Mouse (Mus musculus) cerebellum, adult 8-10 months (tissue): Measurements from ENCODE around the gene Atpif1.
"Not testable (repeated sequence)": the region's sequence is repeated elsewhere in the genome, so short reads cannot be mapped to it uniquely, and the experiment has no call there.

ENCODE experiments used
- DNase-seq: peaks from one replicate; pipeline ENCODE4 v3.0.0; 2022

Gene Atpif1

DNA sequence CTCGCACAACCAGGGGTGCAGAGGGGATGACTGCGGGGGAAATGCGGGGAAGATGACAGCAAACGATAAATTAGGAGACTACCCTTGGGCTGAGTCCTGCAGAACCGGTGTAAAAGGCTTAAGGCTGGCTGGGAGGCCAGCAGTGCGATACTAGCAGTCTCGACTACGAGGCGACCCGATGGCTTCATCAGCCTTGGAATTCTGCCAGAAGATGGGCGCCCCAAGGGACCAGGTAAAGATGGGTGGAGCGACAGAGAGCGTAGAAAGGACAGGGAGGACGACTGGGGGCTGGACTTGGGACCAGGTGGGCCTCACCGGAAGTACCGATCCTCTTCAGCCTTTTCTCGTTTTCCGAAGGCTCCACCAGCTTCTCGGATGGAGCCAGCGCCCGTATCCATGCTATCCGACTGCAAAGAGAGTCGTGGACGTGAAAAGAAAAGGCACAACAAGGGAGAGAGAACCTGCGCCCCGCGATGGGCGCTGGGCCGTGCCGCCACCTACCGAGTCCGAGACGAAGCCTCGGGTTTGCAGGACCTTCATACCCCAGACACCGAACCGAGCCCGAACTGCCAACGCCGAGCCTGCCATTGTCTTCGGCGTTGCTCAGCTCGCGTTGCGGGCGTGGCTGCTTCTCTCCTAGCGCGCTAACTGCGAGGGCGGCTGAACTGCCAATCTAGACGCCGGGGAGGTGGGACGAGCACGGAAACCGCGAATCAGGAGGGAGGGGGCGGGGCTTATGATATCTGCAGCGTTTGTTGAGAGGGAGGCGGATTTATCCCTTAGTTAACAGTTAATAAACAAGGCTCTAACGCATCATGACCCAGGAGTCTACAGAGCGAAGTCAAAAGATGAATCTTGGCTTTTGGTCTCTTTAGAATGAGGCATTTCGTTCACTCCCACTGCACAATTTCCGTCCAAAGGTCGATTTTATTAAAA is at the start of gene Atpif1:
Gene Atpif1, minus strand, starts transcription at position 679 of the 936 bp plus-strand sequence.
- peak; percentile 87 for DNase-seq

DNA sequence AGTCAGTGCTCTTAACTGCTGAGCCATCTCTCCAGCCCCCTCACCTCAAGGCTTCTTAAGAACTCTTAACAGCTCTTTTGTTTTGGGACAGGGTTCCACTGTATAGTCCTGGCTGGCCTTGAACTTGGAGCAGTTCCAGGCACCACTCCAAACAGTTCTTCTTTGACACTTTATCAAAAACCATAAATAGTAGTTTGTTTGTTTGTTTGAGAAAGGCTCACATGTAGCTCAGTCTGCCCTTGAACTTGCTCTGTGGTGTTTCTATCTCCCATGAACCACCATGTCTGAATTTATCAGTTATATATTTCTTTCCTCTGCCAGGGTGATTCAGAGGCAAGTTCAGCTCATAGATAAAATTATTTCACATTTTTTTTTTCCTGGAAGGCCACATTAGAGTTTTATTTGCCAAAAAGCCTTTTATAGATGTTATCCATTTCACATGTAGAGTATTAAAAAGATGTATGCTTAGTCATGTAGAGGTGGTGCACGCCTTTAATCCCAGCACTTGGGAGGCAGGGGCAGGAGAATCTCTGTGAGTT is 41.4 kb upstream of the Atpif1 start:
- DNase-seq, result no peak

DNA sequence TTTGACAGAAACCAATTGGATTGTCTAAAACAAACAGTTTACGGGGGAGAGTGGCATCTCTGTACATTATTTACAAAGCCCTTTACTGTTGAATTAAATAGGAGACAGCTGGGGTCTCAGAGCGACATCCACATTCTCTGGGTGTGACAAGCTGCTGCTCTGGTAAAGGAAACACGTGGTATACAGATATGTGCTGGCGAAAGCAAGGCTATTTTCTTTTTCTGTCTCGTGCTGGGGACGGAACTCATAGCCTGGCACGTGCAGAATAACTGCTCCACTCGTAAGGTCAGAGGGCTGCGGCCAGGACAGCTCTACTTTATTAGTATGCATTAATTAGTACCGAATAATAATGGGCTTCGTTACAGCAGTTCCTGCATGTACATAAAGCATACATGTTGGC is 39.9 kb upstream of the Atpif1 start:
- DNase-seq, result no peak

DNA sequence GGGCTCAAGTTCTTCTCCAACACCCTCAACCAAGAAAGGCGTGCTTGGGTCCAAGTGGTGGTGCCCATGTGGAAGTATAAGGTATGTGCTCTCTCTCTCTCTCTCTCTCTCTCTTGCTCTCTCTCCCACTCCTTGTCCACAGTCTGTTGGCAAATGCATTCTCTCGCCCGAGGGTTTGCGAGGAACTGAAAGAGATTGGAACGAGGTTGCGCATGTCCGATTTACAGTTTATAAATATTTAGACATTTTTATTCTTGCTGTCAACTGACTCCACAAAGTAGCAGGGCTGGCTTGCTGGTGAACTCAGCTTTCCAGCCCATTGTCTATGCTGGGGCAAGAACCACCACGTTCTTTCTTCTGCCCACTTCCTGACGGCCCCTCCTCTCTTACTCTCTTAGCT is 37.7 kb upstream of the Atpif1 start:
- no peak for DNase-seq

DNA sequence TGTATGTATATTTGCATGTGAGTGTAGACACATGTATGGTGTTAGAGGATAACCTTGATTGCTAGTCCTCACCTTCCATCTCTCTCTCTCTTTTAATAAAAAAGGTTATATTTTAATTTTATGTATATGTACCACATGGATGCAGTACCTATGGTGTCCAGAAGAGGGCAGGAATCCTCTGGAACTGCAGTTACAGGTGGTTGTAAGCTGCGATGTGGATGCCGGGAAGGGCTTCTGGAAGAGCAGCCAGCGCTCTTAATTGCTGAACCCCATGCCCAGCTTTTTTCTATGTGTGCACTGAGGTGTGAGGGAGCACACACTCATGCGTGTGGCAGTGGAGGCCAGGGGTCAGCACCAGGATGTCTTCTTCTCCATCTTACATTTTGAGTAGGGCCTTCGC is 35.7 kb upstream of the Atpif1 start:
- DNase-seq, result no peak

DNA sequence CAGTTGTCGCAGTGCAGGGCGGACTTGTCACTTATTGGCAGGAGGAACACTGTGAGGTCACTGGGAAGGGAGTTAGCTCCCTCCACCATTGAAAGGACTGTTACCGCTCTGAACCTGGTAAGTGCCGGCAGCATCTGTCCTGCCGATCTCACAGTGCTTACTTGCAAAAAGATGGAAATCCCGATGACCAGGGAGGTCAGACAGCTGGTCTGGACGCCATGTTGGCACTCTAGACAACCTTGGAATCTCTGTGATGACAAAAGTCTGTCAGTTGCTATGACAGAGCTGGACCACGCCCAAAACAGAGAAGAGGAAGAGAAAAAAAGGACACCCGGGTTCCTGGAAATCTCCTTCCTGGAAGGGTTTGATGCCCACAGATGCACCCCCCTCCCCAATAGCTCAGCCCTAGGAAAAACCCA is 33.9 kb upstream of the Atpif1 start:
- no peak for DNase-seq

DNA sequence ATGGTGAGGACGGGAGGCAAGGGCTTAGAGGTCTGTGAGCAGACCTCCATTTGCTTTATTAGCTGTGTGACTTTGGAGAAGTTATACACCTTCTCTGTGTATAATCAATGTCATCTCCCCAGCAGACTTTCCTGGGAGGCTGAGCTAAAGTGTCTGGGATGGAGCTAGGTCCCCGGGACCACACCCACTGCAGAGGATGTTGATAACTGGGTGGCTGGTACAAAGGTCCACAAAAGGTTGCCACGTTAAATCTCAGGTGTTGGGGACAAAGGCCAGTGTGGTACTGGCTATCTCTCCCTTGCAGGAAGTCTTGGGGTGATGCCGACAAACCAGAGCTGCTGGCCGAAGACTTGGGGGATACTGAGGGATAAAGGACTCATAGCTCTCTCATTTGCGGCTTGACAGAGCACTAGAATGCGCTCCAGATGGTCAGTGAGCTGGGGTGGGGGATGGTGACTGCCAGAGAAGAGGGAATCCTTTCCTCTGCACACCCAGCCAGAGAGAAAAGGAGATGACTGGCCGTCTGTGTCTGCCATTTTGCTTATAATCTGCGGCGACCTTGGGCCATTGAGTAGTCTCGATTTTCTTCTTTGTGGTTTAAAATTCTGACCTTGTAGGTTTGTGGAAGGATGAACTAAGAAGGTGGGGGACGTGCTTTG is 31.8 kb upstream of the Atpif1 start:
- DNase-seq, result no peak

DNA sequence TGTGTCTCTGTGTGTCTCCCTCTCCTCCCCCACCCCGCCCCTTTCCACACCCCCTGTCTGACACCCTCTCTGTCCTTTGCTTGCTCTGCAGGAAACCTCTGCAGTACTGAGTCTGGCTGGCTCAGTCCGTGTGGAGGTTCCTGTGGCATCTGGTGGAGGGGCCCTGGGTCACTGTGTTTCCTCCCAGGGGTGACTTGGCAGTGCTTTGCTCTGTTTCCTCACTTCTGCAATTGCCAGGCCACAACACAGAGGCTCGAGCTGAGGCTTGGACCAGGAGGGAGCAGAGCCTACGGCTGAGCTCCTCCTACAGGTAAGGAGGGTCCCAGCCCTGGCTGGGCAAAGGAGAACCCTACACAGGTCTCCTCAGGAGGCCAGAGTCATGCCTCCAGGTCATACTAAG is 30.5 kb upstream of the Atpif1 start, which contains the start of gene Ptafr:
Gene Ptafr, plus strand, starts transcription at position 103 of the 400 bp plus-strand sequence.
- DNase-seq, result no peak

DNA sequence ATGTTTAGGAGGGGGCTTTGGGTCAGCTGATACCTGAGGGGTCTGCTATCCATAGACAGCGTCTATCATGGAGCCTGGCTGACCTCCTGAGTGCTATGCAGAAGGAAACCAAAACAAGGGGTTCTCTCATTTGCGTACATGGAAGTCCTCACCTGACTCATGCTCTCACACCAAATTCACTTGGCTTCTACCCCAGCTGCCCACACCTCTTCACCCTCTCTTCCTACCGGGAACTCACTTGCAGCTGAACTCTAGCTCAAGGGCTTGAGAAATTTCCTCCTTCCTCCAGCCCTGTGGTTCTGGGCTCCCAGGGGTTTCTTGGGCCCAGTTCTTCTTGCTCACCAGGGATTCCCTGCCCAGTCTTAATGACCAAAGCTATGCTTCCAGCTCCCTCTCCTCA is 29.8 kb upstream of the Atpif1 start:
- no peak for DNase-seq

DNA sequence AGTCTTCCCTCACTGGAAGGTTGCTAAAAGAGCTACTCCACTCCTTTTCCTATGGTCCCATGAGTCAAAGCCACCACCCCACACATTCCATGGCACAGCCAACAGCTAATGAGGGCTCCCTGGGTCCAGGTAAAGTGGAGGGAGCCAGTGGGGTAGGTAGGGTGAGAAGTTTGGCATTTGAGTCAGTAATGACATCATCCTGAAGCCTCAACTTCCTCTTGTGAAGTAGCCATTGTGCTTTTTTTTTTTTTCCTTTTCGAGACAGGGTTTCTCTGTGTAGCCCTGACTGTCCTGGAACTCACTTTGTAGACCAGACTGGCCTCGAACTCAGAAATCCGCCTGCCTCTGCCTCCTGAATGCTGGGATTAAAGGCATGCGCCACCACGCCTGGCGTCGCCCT is 22.1 kb upstream of the Atpif1 start:
- not testable (repeated sequence) for DNase-seq

DNA sequence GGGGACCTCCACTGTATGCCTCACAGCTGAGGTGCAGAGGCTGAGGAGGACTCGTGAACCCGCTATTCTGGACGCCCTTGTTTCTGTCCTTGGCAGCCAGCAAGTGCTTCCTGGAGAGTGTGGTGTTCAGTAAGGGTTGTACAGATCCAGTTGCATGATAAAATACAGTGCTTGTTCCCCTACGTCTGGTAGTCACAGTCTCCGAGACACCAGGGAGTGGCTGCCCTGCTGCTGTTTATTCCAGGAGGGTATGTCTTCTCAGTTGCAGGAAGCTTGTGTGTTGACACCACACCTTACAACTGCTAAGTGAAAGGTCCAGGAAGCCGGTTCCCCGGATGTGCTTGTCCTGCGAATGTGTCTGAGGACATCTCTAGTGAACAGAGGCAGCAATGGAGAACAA is 21.2 kb upstream of the Atpif1 start:
- no peak for DNase-seq

DNA sequence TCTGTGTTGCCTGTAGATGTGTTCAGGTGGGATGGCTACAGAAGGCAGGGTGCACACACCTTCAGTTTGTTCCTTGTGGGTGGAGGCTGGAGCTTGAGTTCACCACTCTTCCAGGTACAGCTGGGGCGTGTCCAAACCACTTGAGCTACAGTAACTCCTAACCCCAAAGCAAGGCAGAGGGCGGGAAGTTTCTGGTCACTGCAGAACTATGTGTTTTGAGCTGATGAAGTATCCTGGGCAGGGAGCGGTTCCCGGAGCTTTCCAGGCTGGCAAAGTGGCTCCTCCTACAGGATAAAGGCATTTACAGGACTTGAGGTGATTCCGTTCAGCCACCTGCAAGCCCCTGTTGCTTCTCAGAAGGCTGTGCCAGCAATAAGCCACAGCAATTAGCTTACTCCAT is 20.8 kb upstream of the Atpif1 start:
- DNase-seq, result no peak

DNA sequence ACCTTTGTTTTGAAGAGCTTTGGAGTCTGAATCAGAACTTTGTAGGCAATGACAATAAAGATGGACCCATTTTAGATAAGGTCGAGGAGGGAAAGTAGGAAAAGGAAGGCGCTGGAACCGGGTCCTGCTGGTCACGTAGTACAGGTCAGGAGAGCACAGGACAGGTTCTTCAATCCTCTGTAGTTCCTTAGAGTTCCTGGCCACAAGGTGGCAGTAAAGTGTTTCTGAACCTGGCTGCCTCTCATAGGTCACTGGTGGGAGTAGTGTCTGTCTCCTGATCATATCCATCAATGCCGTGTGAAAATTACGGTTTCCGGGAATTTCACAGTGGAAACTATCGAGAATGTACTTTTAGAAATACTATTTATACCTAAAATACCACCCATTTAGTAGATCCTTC is 12.4 kb upstream of the Atpif1 start:
- DNase-seq, result peak; percentile 64

DNA sequence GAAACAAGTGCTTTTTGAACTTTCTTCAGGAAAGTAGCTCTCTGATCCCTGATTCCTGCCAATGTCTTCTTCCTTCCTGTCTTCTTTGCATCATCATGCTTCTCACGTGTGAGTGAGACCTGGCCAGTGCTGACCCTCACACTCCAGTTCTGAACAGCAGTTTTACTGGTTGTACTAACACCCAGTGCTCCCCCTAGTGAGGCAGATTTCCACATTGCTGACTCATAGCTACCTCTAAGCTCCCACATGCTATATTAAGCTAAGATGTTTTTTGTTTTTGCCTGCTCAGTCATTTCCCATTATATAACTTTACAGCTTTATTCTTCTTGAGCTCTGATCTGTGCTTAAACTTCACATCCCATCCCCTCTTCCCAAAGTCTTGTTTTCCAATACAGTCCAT is 9.3 kb upstream of the Atpif1 start:
- no peak for DNase-seq

DNA sequence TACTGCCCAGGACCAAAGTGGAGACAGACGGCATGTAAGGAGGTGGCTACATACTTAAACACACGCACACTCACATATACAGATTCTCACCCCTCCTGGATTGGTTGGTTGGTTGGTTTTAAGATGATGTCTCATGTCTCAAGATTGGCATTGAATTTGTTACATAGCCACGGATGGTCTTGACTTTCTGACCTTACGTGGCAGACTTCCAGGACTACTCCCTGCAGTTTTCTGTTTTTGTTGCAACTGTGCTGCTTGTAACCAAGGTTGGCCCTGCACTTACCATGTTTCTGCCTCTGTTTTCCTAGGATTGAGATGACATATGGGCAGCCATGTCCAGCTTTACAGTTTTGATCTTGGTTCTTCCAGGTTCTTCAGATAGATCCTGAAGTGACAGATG is 8.0 kb upstream of the Atpif1 start:
- no peak for DNase-seq

DNA sequence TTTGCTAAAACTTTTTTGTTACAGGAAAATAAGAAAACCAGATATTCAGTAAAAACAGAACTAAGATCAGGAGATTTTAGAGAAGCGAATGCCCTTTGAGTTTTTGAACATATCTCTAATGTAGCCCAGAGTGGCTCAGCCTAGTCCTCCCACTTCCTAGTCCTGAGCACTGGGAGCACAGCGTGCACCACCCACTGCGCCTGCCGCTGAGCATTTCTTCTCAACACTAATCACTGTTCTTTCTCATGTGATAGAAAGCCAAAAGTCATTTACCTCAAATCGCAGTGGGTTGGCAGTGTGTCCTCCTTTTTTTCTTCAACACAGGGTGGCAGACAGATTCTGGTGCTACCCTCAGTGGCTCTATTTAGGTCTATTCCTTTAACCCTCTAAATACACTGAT is 6.0 kb upstream of the Atpif1 start:
- no peak for DNase-seq

DNA sequence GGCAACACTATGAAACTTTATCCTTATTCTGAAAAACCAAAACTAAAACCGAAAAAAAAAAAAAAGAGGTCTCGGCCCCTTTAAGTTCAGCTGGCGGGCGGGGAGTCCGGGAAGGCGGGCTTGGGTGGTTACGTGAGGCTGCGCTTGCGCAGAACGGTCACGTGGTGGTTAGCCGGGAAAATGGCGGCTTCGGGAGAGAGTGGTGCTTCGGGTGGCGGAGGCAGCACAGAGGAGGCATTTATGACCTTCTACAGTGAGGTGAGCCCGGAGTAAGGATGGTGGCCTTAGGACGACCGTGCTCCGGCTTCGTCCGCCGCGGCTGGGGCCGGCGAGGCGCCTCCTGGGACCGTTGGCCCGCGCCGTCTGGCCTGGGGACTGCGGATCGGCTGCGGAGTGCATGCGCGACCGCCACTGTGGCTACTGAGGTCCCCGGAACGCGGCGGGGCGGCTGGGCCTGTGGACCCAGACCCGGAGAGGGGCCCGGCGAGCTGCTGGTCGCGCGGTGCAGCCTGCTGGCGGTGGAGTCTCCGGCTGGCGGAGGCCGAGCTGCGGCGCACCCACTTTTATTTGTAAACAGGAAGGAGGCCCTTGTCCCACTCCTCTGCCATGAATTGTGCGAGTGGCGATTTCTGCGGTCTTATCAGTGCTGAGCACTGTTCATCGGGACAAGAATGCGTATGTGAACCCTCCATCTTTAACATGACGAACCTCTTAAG is 2.1 kb upstream of the Atpif1 start, which contains the start of gene Dnajc8:
Gene Dnajc8, plus strand, starts transcription at position 145 of the 716 bp plus-strand sequence.
- peak; percentile 93 for DNase-seq

DNA sequence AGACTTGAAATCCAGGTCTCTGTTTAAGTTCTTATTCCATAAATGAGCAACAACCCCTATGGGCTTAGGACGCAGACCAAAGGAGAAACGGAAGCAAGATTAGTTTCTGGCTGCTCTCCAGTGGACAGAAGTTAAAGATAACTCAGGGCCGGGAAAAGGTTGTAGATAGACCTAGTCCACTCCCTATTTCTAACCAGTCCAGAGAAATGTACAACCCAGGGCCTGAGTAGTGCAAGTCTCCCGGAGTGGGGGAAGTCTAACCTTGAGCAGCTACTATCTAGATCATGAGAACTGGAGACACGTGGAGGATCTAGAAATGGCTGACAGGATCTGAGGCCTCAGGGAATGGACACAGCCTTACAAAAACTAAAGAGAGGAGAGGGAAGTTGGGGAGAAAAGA is 963 bp downstream of the Atpif1 start:
- no peak for DNase-seq

DNA sequence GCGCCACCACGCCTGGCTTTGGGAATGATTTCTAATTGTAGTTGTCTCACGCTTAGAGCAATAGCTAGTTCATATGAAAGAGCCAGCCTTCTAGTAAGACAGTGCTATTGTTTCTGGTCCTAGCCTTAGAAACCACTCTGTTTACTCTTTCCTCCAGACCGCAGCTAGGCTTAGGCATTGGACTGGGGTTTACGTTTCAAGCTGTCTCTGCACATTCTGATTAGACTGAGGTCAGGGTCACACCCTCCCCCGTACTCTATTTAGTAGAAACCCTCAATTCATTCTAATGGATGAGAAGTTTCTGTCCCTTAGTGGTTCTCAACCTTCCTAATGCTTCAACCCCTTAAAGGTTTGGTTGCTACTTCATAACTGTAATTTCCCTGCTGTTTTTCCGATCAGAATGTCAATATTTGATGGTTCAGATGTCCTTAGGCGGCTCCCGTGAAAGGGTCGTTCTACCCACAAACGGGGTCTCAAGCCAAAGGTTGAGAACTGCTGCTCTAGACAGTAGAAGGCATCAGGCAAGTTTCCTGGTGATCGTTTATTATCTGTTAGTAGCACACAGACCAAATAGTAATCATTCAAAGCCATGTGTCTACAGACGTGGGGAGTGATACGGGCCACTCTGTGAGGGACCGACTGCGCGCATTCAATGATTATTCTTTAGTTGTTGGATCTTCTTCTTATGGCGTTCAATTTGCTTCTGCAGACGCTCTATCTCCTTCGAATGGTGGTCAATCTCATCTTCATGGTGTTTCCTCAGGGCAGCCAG is 3.2 kb downstream of the Atpif1 start:
- no peak for DNase-seq

DNA sequence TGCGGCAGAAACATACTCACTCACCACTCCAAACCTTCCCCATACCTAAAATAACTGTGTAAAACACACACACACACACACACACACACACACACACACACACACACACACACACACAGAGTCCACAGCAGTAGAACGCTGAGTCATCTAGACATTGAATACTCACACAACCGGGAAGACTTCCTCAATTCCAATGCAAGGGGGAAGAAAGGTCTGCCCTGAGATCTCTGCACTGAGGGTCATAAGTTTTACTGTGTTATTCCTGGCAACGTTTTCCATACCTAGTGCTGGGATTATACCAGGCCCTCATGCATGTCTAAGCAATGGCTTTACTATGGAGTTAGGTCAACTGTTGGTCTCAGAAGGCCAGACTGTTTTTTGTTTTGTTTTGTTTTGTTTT is 4.1 kb downstream of the Atpif1 start:
- DNase-seq, result no peak

DNA sequence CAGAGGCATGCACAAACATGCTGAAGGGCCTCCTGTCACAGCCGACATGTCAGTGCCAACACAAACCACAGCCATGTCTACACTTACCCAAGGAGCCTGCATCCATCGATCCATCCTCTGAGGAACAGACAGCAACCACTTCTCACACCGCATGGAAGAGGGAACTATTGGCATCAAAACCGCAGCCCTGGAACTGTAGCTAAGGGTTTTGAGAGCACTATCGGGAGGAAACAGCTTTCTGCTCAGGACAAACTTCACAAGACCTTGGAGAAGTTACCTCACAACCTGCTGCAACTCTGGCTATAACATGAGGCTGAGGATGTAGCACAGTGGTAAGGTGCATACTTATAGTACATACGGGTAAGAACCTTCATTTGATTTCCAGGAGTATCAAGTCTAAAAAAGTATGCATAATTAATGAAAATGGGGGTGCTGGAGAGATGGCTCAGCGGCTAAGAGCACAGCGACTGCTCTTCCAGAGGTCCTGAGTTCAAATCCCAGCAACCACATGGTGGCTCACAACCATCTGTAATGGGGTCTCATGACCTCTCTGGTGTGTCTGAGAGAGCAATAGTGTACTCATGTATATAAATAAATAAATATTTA is 5.4 kb downstream of the Atpif1 start:
- DNase-seq, result no peak

DNA sequence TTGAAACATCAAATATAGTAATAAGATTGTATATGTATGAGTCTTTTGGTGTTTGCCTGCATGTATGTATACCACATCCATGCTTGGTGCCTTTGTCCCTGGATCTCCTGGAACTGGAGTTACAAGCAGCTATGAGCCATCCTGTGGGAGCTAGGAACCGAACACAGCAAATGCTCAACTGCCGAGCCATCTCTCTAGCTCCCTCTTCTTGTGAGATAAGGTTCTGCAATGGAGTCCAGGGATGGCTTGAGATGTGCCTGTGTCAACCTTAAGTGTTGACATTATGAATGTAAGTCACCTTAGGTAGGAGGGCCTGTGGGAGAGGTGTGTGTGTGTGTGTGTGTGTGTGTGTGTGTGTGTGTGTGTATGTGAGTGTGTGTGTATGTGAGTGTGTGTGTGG is 6.8 kb downstream of the Atpif1 start:
- no peak for DNase-seq
